In the genomic region with DNA sequence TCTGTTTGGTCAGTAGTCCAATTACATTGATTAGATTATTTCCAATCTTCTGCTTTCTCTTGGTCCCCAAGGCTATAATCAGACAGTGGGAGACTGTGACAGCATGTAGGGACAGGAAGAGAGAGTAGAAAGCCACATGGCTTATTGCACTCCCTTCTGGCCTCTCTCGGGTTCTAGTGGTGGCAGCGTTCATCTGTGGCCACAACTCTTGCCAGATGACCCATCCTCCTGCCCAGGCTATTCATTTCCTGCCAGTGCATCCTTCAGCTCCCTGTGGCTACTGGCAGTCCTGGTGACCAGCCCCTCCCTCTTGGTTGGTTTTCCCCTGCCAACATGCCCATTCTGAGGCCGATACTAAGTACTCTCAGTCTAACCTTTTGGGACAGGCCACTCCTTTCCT, we compare ENCODE assay signal across 34 mouse cellular contexts.
A peak's percentile ranks its signal among the peaks of the same experiment; 100 is the strongest.
DNase-seq lines count a peak whose midpoint lies in the region; ATAC-seq lines count a peak whose summit lies in the region.
"Had no signal": no experiment of that assay in that cellular context is flagged by ENCODE, and none has a peak within 500 bp of the region (broad histone marks: within the 10 kb centered on the region; RNA-seq: fewer than 3 reads in every experiment).

No protein-coding gene starts in this region.

- no peak overlapping the region for H3K27ac ChIP-seq in forebrain, embryonic 12.5 days
- H3K27ac ChIP-seq: embryonic facial prominence, embryonic 12.5 days; hindbrain, embryonic 12.5 days; hindbrain, postnatal 0 days; left cerebral cortex, adult 2 months; limb, embryonic 13.5 days; neural tube, embryonic 15.5 days had no signal

- H3K27me3 ChIP-seq in forebrain, embryonic 12.5 days, result no peaks in the 10 kb centered on the region
- H3K27me3 ChIP-seq: CH12.LX; embryonic facial prominence, embryonic 12.5 days; hindbrain, embryonic 12.5 days; limb, embryonic 13.5 days; neural tube, embryonic 15.5 days had no signal

- no peak overlapping the region for H3K4me2 ChIP-seq in forebrain, embryonic 12.5 days
- H3K4me2 ChIP-seq: embryonic facial prominence, embryonic 12.5 days; heart, embryonic 11.5 days; hindbrain, embryonic 12.5 days; limb, embryonic 13.5 days; liver, embryonic 11.5 days; neural tube, embryonic 15.5 days had no signal

- no peak overlapping the region for H3K9ac ChIP-seq in forebrain, embryonic 12.5 days
- H3K9ac ChIP-seq: embryonic facial prominence, embryonic 12.5 days; hindbrain, embryonic 12.5 days; limb, embryonic 13.5 days; neural tube, embryonic 15.5 days had no signal

- H3K9me3 ChIP-seq in forebrain, embryonic 12.5 days, result no peaks in the 10 kb centered on the region
- H3K9me3 ChIP-seq: embryonic facial prominence, embryonic 12.5 days; hindbrain, embryonic 12.5 days; limb, embryonic 13.5 days; neural tube, embryonic 15.5 days had no signal

- intact Hi-C loops in left cerebral cortex, postnatal 4 days (cut with DNase I), result no loop called here

- H3K4me1 ChIP-seq in forebrain, embryonic 12.5 days, result no peaks in the 10 kb centered on the region
- H3K4me1 ChIP-seq: embryonic facial prominence, embryonic 12.5 days; hindbrain, embryonic 12.5 days; neural tube, embryonic 15.5 days had no signal

- 92% methylated on average over 3 of the region's 3 CpGs for WGBS in forebrain, embryonic 12.5 days

- 0 out of 2 replicates have a peak, but pooled peaks have one; percentile 6 for ATAC-seq in granulocyte monocyte progenitor cell, adult 5-6 weeks (replicated peaks; ENCODE audit: poor library complexity, severe bottlenecking)
- ATAC-seq in forebrain, embryonic 12.5 days (ENCODE audit: low FRiP score), result no peak
- ATAC-seq: activated CD4-positive, CD25-positive, alpha-beta regulatory T cell, adult 4 months; forebrain, embryonic 16.5 days; hindbrain, postnatal 0 days; lung, postnatal 0 days had no signal

- DNase-seq in left cerebral cortex, postnatal 4 days, result peak; percentile 12
- DNase-seq in left cerebral cortex, adult 18-20 months (ENCODE audit: low spot score in 2 of 2), result no peak
- peak; percentile 41 for DNase-seq in cerebellum, adult 9-11 months
- no peak for DNase-seq in gastrocnemius, adult 8-10 months (ENCODE audit: low spot score in 2 of 2)
- no peak for DNase-seq in gastrocnemius, postnatal 4 days (ENCODE audit: low spot score in 2 of 2)
- no peak for DNase-seq in urinary bladder, postnatal 36 days (ENCODE audit: low spot score in 2 of 2)
- DNase-seq: adrenal gland, adult 2 months; adrenal gland, postnatal 36 days; gastrocnemius, postnatal 10 days; heart, adult 18-20 months; heart, postnatal 36 days; kidney, adult 11 months; kidney, postnatal 25 days; lung, postnatal 4 days; midbrain, embryonic 14.5 days; retina, postnatal 1 day; right cerebral cortex, postnatal 14 days; spleen, adult 18-20 months; thymus, adult 2 months; thymus, postnatal 4 days had no signal

- no peak overlapping the region for H3K4me3 ChIP-seq in forebrain, embryonic 12.5 days (replicated peaks)
- H3K4me3 ChIP-seq: embryonic facial prominence, embryonic 12.5 days; hindbrain, embryonic 12.5 days; left cerebral cortex, adult 2 months; limb, embryonic 13.5 days; neural tube, embryonic 15.5 days had no signal

- H3K36me3 ChIP-seq in forebrain, embryonic 12.5 days (replicated peaks), result no peaks in the 10 kb centered on the region
- H3K36me3 ChIP-seq: embryonic facial prominence, embryonic 12.5 days; hindbrain, embryonic 12.5 days; limb, embryonic 13.5 days; neural tube, embryonic 15.5 days had no signal

Comparison
In these comparisons a context has a peak if more than half of its experiments do, and no peak if none do; other contexts are left out.
1. DNase-seq: peak in left cerebral cortex, postnatal 4 days (single experiment) and cerebellum, adult 9-11 months (single experiment); none in left cerebral cortex, adult 18-20 months (0 of 2), gastrocnemius, adult 8-10 months (0 of 2), gastrocnemius, postnatal 4 days (0 of 2) and urinary bladder, postnatal 36 days (0 of 2).